Mouse (Mus musculus): Measurements from ENCODE around the gene Anks1b.

Gene Anks1b

DNA sequence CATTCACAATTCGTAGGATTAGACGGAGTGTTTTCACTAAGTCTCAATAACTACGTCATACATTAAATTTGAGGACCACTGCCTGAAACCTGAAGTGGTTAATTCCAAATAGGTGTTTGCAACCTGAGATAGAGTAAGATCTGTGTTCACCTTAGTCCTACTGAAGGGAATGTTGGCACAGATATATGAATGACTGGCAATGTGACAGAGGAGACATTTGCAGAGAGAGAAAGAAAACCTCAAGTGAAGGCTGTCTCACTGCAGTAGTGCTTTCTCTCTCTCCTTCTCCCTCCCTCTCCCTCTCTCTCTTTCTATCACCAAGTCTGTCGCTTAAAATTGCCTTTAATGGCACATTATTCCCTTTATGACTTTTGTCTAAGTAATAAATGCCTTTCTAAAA is 101.1 kb downstream of the Anks1b start:
- in situ Hi-C loops (cut with MboI, MseI) = no loop called here

DNA sequence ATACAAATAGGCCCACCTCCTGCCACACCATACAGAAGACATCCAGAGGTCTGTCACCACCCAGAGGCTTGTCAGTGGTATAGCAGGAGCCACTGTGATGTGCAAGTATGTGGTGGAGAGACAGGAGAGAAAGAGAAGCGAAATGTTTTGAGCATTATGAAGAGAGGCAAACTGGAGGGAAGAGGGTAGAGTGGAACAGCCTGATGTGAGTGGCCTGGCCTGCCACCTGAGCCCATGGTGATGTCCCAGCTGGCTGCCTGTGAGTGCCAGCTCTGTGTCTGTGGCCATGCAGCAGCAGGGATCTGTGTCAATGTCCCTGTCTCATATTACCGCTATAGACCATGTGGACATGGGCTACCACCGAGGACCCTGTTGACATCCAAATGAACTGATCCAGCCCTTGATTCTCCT is 102.1 kb downstream of the Anks1b start:
- in situ Hi-C loops (cut with MboI, MseI) = no loop called here

DNA sequence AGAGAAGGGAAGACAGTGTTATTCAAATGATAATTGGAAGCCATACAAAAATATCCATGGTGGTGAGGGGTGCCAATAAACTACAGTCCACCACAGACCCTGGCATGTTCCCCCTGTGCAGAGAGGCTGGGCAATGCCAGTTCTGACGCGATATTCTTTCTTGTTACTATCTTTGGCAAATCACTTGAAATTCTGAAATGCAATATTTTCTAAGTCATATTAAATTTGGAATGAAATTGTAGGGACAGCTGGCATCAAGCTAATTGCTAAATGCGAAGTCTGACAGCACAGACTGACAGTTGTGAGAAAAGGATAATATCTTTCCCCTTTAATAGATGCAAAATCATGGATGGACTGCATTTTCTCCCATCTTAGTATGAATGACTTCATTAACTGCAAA is 103.3 kb downstream of the Anks1b start:
- in situ Hi-C loops (cut with MboI, MseI) = no loop called here

- in situ Hi-C loops (cut with MboI, MseI) = no loop called here
Observed at GRCm38 (mm10) chr10:89994171-89994570, 120.9 kb downstream of the Anks1b start.

DNA sequence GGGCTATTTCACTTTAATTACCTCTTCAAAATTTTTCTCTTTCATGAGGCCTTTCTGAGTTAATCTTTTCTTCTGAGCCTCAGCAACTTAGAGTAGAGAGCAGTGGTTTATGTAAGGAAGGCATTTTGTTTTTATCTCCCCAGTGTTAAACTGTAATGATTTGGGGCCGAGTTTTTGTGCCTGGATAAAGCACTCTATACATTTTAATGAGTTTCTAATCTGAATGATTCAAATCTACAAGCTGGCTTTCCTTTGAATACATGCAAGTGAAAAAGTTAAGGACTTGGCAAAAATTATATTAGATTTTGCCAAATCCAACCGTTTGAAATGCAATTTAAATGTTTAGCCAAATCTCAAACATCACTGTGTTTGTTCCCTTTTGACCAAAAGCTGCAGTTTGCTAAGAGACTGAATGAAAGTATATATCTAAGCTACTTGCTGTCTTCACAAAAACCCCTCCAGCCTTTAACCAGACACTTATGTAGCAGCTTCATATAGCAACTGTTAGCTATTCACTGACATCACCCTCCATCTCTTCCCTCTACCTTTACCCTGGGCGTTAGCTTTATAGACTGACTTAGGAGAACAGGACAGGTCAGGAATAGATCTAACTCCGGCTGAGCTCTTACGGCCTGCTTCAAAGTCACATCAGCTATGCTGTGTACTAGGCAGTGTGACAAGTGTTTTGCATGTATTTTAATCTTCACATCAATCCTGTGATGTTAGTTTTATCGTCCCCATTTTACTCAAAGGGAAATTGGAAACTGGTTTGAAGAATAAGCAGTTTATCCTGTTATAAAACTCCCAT is 122.5 kb downstream of the Anks1b start:
- in situ Hi-C loops (cut with MboI, MseI) = no loop called here

DNA sequence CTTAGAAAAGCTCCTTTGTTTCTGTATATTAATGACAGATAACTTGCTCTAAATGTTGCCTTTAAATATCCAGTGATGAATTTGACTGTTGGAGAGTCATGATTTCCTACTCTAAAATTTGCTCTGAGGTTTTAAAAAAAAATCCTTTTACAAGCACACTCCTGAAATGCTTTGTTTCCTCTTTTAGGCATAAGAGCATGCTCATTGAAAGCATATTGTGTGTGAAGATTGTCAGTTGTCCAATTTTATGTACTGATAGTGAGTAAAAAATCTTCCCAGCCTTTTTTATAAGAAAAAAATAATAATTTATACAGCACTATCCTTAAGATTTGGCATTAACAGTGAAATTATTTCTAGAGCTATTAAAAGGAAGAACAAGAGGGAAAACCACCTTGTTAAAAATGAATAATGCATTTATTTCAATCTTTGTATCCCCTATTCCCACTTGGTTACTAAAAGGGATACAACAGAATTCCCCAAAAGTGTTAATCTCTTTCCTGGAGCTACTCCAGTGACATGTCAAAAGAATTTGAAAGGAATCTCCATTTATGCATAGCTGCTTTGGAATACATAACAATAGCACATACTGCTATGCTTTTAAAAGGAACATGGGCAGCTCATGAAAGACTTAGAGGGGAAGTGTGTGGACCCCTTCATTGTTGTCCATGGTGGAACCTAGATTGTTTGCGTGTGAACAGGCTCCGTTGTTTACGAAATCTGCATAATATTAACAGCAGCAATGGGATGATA is 130.8 kb downstream of the Anks1b start:
- in situ Hi-C loops (cut with MboI, MseI) = no loop called here

- in situ Hi-C loops (cut with MboI, MseI) = no loop called here
Observed at GRCm38 (mm10) chr10:90004882-90005281, 131.6 kb downstream of the Anks1b start.

DNA sequence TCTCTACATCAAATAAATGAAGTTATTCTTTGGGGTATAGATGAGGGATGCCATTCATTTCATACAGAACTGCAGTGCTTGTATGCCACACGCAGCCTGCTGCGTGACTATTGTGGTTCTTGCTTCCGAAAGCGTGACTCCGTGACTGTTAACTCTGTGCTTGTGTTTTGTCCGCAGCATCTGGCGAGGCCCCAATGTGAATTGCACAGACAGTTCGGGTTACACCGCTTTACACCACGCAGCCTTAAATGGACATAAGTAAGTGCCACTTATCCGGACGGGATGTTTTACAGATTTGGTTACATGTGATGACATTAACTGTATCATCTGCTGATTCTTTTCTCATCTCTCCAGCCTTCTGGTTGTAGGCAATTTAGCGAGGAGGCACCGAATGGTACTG is 159.7 kb downstream of the Anks1b start:
- in situ Hi-C loops (cut with MboI, MseI) = no loop called here

DNA sequence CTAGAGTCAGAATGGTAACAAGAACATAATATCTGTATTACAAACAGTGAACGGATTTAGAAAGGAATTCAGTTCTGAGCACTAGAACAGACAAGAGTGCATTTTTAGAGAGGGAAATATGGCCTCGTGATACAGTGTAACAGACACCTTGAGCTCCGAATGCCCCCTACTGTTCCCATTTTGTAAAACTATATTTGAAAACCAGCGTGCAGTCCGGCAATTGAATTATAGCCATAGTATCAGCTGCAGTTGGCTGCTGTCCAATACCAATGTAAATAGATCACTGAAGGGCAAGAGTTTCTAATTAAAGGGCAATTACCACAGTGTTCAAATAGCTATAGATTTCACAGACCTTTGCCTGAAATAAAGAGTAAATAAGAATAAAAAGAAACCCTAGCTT is 170.0 kb downstream of the Anks1b start:
- in situ Hi-C loops (cut with MboI, MseI) = no loop called here

DNA sequence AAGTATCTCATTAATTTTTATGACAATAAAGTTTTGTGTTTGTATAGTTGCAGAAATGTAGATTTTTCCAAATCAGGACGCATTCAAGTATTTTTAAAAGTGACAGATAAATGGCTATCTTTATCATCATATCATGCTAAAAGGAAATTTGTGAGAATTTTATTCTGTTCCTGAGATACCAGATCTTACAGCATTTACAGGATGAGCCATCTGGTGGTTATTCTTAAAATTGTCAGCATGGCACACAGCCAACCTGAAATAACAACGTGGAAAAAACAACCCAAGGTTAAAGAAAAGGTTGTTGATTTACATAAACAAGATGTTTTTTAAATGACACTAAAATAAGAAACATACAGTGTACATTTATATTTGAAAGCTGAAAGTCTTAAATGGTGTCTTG is 170.5 kb downstream of the Anks1b start:
- in situ Hi-C loops (cut with MboI, MseI) = no loop called here

DNA sequence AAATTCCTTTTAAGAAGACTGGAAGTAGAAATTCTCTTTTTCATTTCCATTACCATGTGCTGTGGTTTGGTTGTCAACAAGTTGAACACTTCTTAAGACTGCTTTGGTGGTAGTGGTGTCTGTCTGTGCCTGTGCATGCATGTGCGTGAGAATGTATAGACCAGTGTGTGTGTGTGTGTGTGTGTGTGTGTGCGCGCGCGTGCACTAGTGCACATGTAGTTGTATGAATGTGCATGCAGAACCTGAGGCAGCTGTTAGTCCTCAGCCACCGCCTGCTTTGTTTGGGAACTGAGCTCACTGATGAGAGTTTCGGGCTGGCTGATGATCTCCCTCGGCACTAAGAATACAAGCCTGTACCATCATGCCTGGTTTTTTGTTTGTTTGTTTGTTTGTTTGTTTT is 170.9 kb downstream of the Anks1b start:
- in situ Hi-C loops (cut with MboI, MseI) = no loop called here

- in situ Hi-C loops (cut with MboI, MseI) = no loop called here
Observed at GRCm38 (mm10) chr10:90068651-90069050, 195.3 kb downstream of the Anks1b start.

GRCm38 (mm10) chr10:90077930-90078329 is 204.6 kb downstream of the Anks1b start:
- in situ Hi-C loops (cut with MboI, MseI) = no loop called here

GRCm38 (mm10) chr10:90081151-90081550 is 207.8 kb downstream of the Anks1b start:
- in situ Hi-C loops (cut with MboI, MseI) = loop anchor here (5.0 kb wide), 1 partner anchor 611 kb away; no protein-coding TSS in a partner anchor

GRCm38 (mm10) chr10:90081630-90082029 is 208.3 kb downstream of the Anks1b start:
- in situ Hi-C loops (cut with MboI, MseI) = loop anchor here (5.0 kb wide), 1 partner anchor 611 kb away; no protein-coding TSS in a partner anchor

DNA sequence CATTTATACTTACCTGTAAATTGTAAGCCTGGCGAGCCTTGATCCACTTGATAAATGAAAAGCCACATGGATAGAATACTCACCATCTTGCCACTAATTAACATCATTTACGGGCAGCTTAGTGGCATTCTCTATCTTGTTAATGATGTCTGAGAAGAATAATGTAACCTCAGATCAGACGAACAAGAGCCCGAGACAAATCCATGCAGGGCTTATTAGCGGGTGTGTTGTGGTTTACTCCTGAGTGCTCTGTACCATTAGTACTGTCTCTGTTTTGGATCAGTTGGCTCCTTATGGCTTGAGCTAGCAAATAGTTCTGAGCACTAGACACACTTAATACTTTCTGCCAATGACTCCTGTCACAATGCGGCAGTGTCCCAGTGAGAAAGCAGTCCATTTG is 220.6 kb downstream of the Anks1b start:
- in situ Hi-C loops (cut with MboI, MseI) = no loop called here

- in situ Hi-C loops (cut with MboI, MseI) = no loop called here
Observed at GRCm38 (mm10) chr10:90112662-90113061, 239.4 kb downstream of the Anks1b start.

- in situ Hi-C loops (cut with MboI, MseI) = no loop called here
Observed at GRCm38 (mm10) chr10:90116867-90117266, 243.6 kb downstream of the Anks1b start.

DNA sequence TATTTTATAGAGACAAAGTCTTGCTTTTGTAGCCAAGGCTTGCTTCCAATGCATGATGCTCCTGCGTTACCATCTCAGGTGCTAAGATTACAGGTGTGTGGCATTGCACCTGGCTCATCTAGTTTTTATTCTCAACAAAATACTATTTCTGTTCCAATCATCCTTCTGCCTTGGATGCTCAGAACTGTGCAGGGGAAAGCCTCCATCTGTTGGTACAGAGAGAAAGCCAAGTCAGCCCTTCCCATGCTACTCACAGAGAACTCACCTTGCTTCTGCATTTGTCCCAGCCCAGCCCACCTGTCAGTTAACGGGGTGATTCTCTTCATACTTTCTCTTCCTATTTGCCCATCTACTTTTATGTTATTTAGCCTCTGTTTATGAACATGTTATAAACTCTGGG is 244.5 kb downstream of the Anks1b start:
- in situ Hi-C loops (cut with MboI, MseI) = no loop called here

GRCm38 (mm10) chr10:90137538-90137937 is 264.2 kb downstream of the Anks1b start:
- in situ Hi-C loops (cut with MboI, MseI) = loop anchor here (10.0 kb wide), 1 partner anchor 1357 kb away; no protein-coding TSS in a partner anchor

- in situ Hi-C loops (cut with MboI, MseI) = no loop called here
Observed at GRCm38 (mm10) chr10:90140947-90141346, 267.6 kb downstream of the Anks1b start.

- in situ Hi-C loops (cut with MboI, MseI) = no loop called here
Observed at GRCm38 (mm10) chr10:90144444-90144843, 271.1 kb downstream of the Anks1b start.

- in situ Hi-C loops (cut with MboI, MseI) = no loop called here
Observed at GRCm38 (mm10) chr10:90151510-90151909, 278.2 kb downstream of the Anks1b start.
